Mouse (Mus musculus): ENCODE results near the gene Ddx4. TPM values are rescaled to one million over a fixed set of nuclear protein-coding genes. Genes with fewer than 3 reads are reported as not detected.
"Not testable (repeated sequence)": the region's sequence is repeated elsewhere in the genome, so short reads cannot be mapped to it uniquely, and the experiment has no call there.

The Ddx4 gene
- total and polyA plus RNA-seq, 2 experiments from 2014 or later, result 0.75 to 0.95 TPM

GRCm38 (mm10) chr13:112582291-112582690 lies 70.0 kb downstream of the Ddx4 start:
- Histone ChIP-seq H3K4me1 (ENCODE audit: insufficient read depth) (peaks cover 5% of the 10 kb centered on the region; the same call in 1 of the 2 replicates), H3K4me2 (ENCODE audit: low read depth) (no peak overlapping the region), H3K4me3 (ENCODE audit: low read depth, low read length) (no peak overlapping the region), H3K36me3 (ENCODE audit: insufficient read depth) (no peaks in the 10 kb centered on the region), H3K27ac (ENCODE audit: low read depth, low read length) (no peak overlapping the region), H3K27me3 (ENCODE audit: insufficient read depth, low read length) (no peaks in the 10 kb centered on the region), H3K9ac (no peak overlapping the region), H3K9me3 (ENCODE audit: low read length) (no peaks in the 10 kb centered on the region)
- ATAC-seq (no peak), DNase-seq (no peak)
- WGBS, result 53% methylated on average over 8 of the region's 8 CpGs
- no peak for TF ChIP-seq CTCF (IDR thresholded peaks at IDR 0.05; ENCODE audit: low read depth)

- ATAC-seq (no peak), DNase-seq (no peak)
- H3K27ac ChIP-seq (ENCODE audit: low read depth, low read length), result no peak overlapping the region
- WGBS, result 26% methylated on average over 3 of the region's 3 CpGs
- peaks cover 5% of the 10 kb centered on the region; the same call in 1 of the 2 replicates for H3K4me1 ChIP-seq (ENCODE audit: insufficient read depth)
- no peak for TF ChIP-seq CTCF (IDR thresholded peaks at IDR 0.05; ENCODE audit: low read depth)
- H3K9ac ChIP-seq, result no peak overlapping the region
- no peaks in the 10 kb centered on the region for H3K36me3 ChIP-seq (ENCODE audit: insufficient read depth)
- H3K4me3 ChIP-seq (ENCODE audit: low read depth, low read length), result no peak overlapping the region
- H3K9me3 ChIP-seq (ENCODE audit: low read length), result no peaks in the 10 kb centered on the region
- H3K4me2 ChIP-seq (ENCODE audit: low read depth), result no peak overlapping the region
- no peaks in the 10 kb centered on the region for H3K27me3 ChIP-seq (ENCODE audit: insufficient read depth, low read length)
Observed at GRCm38 (mm10) chr13:112581796-112582195, 70.5 kb downstream of the Ddx4 start.

GRCm38 (mm10) chr13:112580590-112581320 lies 71.5 kb downstream of the Ddx4 start:
- TF ChIP-seq CTCF (IDR thresholded peaks at IDR 0.05; ENCODE audit: low read depth), result no peak
- no peaks in the 10 kb centered on the region for H3K27me3 ChIP-seq (ENCODE audit: insufficient read depth, low read length)
- no peaks in the 10 kb centered on the region for H3K9me3 ChIP-seq (ENCODE audit: low read length)
- no peak overlapping the region for H3K27ac ChIP-seq (ENCODE audit: low read depth, low read length)
- H3K4me3 ChIP-seq (ENCODE audit: low read depth, low read length), result no peak overlapping the region
- no peak overlapping the region for H3K4me2 ChIP-seq (ENCODE audit: low read depth)
- no peak overlapping the region for H3K9ac ChIP-seq
- H3K36me3 ChIP-seq (ENCODE audit: insufficient read depth), result no peaks in the 10 kb centered on the region
- ATAC-seq (peak; percentile 25), DNase-seq (peak; percentile 23)
- peaks cover 5% of the 10 kb centered on the region; the same call in 1 of the 2 replicates for H3K4me1 ChIP-seq (ENCODE audit: insufficient read depth)
- WGBS, result 15% methylated on average over 11 of the region's 11 CpGs

GRCm38 (mm10) chr13:112578041-112578440 lies 74.2 kb downstream of the Ddx4 start:
- 71% methylated on average over 11 of the region's 11 CpGs for WGBS

GRCm38 (mm10) chr13:112573800-112574199 lies 78.5 kb downstream of the Ddx4 start:
- Histone ChIP-seq H3K9ac (no peak overlapping the region), H3K4me1 (ENCODE audit: insufficient read depth) (no peaks in the 10 kb centered on the region), H3K27ac (ENCODE audit: low read depth, low read length) (no peak overlapping the region), H3K4me2 (ENCODE audit: low read depth) (no peak overlapping the region), H3K36me3 (ENCODE audit: insufficient read depth) (no peaks in the 10 kb centered on the region), H3K27me3 (ENCODE audit: insufficient read depth, low read length) (no peaks in the 10 kb centered on the region), H3K9me3 (ENCODE audit: low read length) (no peaks in the 10 kb centered on the region), H3K4me3 (ENCODE audit: low read depth, low read length) (no peak overlapping the region)
- DNase-seq, result no peak
- no peak for TF ChIP-seq CTCF (IDR thresholded peaks at IDR 0.05; ENCODE audit: low read depth)
- ATAC-seq, result no peak

More at GRCm38 (mm10) chr13:112578041-112578440, 74.2 kb downstream of the Ddx4 start:
- not testable (repeated sequence) for H3K4me3 ChIP-seq (ENCODE audit: low read depth, low read length); H3K36me3 ChIP-seq (ENCODE audit: insufficient read depth); H3K27ac ChIP-seq (ENCODE audit: low read depth, low read length); H3K4me1 ChIP-seq (ENCODE audit: insufficient read depth); H3K27me3 ChIP-seq (ENCODE audit: insufficient read depth, low read length); H3K9me3 ChIP-seq (ENCODE audit: low read length); DNase-seq; H3K9ac ChIP-seq; H3K4me2 ChIP-seq (ENCODE audit: low read depth); ATAC-seq

GRCm38 (mm10) chr13:112570768-112571167 lies 81.5 kb downstream of the Ddx4 start:
- Histone ChIP-seq H3K4me2 (ENCODE audit: low read depth) (no peak overlapping the region), H3K27me3 (ENCODE audit: insufficient read depth, low read length) (no peaks in the 10 kb centered on the region), H3K4me3 (ENCODE audit: low read depth, low read length) (no peak overlapping the region), H3K36me3 (ENCODE audit: insufficient read depth) (no peaks in the 10 kb centered on the region), H3K9me3 (ENCODE audit: low read length) (no peaks in the 10 kb centered on the region), H3K27ac (ENCODE audit: low read depth, low read length) (no peak overlapping the region), H3K4me1 (ENCODE audit: insufficient read depth) (no peaks in the 10 kb centered on the region), H3K9ac (no peak overlapping the region)
- 79% methylated on average over 5 of the region's 5 CpGs for WGBS
- no peak for TF ChIP-seq CTCF (IDR thresholded peaks at IDR 0.05; ENCODE audit: low read depth)
- ATAC-seq (no peak), DNase-seq (no peak)

GRCm38 (mm10) chr13:112569606-112570005 lies 82.7 kb downstream of the Ddx4 start:
- no peak overlapping the region for H3K9ac ChIP-seq
- H3K27ac ChIP-seq (ENCODE audit: low read depth, low read length), result no peak overlapping the region
- no peaks in the 10 kb centered on the region for H3K4me1 ChIP-seq (ENCODE audit: insufficient read depth)
- no peak overlapping the region for H3K4me2 ChIP-seq (ENCODE audit: low read depth)
- no peak for DNase-seq
- no peaks in the 10 kb centered on the region for H3K9me3 ChIP-seq (ENCODE audit: low read length)
- no peaks in the 10 kb centered on the region for H3K36me3 ChIP-seq (ENCODE audit: insufficient read depth)
- no peak for TF ChIP-seq CTCF (IDR thresholded peaks at IDR 0.05; ENCODE audit: low read depth)
- no peak for ATAC-seq
- WGBS, result 53% methylated on average over 4 of the region's 4 CpGs
- H3K4me3 ChIP-seq (ENCODE audit: low read depth, low read length), result no peak overlapping the region
- no peaks in the 10 kb centered on the region for H3K27me3 ChIP-seq (ENCODE audit: insufficient read depth, low read length)

Data from forebrain, postnatal 0 days (tissue).